Mouse (Mus musculus) G1E-ER4 (cell line): ENCODE measurements around the gene Srrm2. TPM values are rescaled to one million over a fixed set of nuclear protein-coding genes. Genes with fewer than 3 reads are reported as not detected.

Experiments used
- GATA1 ChIP-seq: IDR thresholded peaks from one replicate; pipeline ENCODE4 v1.8.0; 2012; ENCODE audit warnings: low read length, inconsistent platforms
- polyA plus RNA-seq: library from polyadenylated mRNA; stranded (reverse); fragments of >175 nt; gene quantifications from 2 replicates; pipeline ENCODE4 v1.2.3, GENCODE M21; 2012

Gene Srrm2
- polyA plus RNA-seq, 1 experiment = 91.1 TPM

GRCm38 (mm10) chr17:23862926-23863325 lies 72.6 kb downstream of the Srrm2 start:
- TF ChIP-seq GATA1 = no peak

- TF ChIP-seq GATA1 = no peak
Measured at GRCm38 (mm10) chr17:23867756-23868155, 77.4 kb downstream of the Srrm2 start, which contains the start of gene Prss21. Gene Prss21 (plus strand): TSS chr17:23868056.

- no peak for TF ChIP-seq GATA1
Measured at GRCm38 (mm10) chr17:23868513-23868912, 78.2 kb downstream of the Srrm2 start.

Other genes starting within 250 kb of the Srrm2 start
- gene Zfp213, start 226.3 kb upstream of the Srrm2 start, polyA plus RNA-seq = 10.3 and 12.1 TPM in 2 replicates
- gene Zfp13, start 191.0 kb upstream of the Srrm2 start, polyA plus RNA-seq = 0.21 TPM in 2 replicates
- not detected in 2 replicates for gene Zscan10, start 189.7 kb upstream of the Srrm2 start, polyA plus RNA-seq
- gene Mmp25, start 145.3 kb upstream of the Srrm2 start, polyA plus RNA-seq = not detected in 2 replicates
- gene Bicdl2, start 130.0 kb upstream of the Srrm2 start, polyA plus RNA-seq = not detected in 2 replicates
- gene Hcfc1r1, start 116.9 kb upstream of the Srrm2 start, polyA plus RNA-seq = 258 and 328 TPM in 2 replicates
- 96.9 and 107 TPM in 2 replicates for gene Thoc6, start 116.7 kb upstream of the Srrm2 start, polyA plus RNA-seq
- 5.5 and 6.2 TPM in 2 replicates for gene Tnfrsf12a, start 113.1 kb upstream of the Srrm2 start, polyA plus RNA-seq
- not detected in 2 replicates for gene Cldn6, start 111.3 kb upstream of the Srrm2 start, polyA plus RNA-seq
- gene Cldn9, start 106.5 kb upstream of the Srrm2 start, polyA plus RNA-seq = not detected in 2 replicates
- gene 1520401A03Rik, start 67.7 kb upstream of the Srrm2 start, polyA plus RNA-seq = not detected in 2 replicates
- 104 and 119 TPM in 2 replicates for gene Pkmyt1, start 64.2 kb upstream of the Srrm2 start, polyA plus RNA-seq
- 1.4 and 3.1 TPM in 2 replicates for gene Paqr4, start 49.7 kb upstream of the Srrm2 start, polyA plus RNA-seq
- gene Kremen2, start 44.7 kb upstream of the Srrm2 start, polyA plus RNA-seq = 0.06 and 0.21 TPM in 2 replicates
- 23.5 and 36.1 TPM in 2 replicates for gene Flywch1, start 18.9 kb upstream of the Srrm2 start, polyA plus RNA-seq
- not detected in 2 replicates for gene Flywch2, start 4.5 kb upstream of the Srrm2 start, polyA plus RNA-seq
- 819 and 1,233 TPM in 2 replicates for gene Elob, start 38.6 kb downstream of the Srrm2 start, polyA plus RNA-seq
- not detected in 2 replicates for gene Prss33, start 45.5 kb downstream of the Srrm2 start, polyA plus RNA-seq
- not detected in 2 replicates for gene Prss32, start 53.3 kb downstream of the Srrm2 start, polyA plus RNA-seq
- not detected in 2 replicates for gene Prss41, start 53.6 kb downstream of the Srrm2 start, polyA plus RNA-seq
- not detected in 2 replicates for gene Prss21, start 77.5 kb downstream of the Srrm2 start, polyA plus RNA-seq
- gene Dcpp1, start 90.3 kb downstream of the Srrm2 start, polyA plus RNA-seq = not detected in 2 replicates
- gene Dcpp2, start 90.3 kb downstream of the Srrm2 start, polyA plus RNA-seq = not detected in 2 replicates
- not detected in 2 replicates for gene Dcpp3, start 126.9 kb downstream of the Srrm2 start, polyA plus RNA-seq
- gene Sbp, start 151.1 kb downstream of the Srrm2 start, polyA plus RNA-seq = not detected in 2 replicates
- not detected in 2 replicates for gene Sbpl, start 164.7 kb downstream of the Srrm2 start, polyA plus RNA-seq
- gene Prss30, start 190.0 kb downstream of the Srrm2 start, polyA plus RNA-seq = not detected in 2 replicates
- gene Prss22, start 207.6 kb downstream of the Srrm2 start, polyA plus RNA-seq = not detected in 2 replicates
- gene Prss27, start 247.6 kb downstream of the Srrm2 start, polyA plus RNA-seq = not detected in 2 replicates